Mouse (Mus musculus): ENCODE data around the gene Baz2a. TPM values are rescaled to one million over a fixed set of nuclear protein-coding genes. Genes with fewer than 3 reads are reported as not detected.
"Not testable (repeated sequence)": the region's sequence is repeated elsewhere in the genome, so short reads cannot be mapped to it uniquely, and the experiment has no call there.

Gene Baz2a
- polyA plus RNA-seq (2015; fragmentation: Nextera tagmentation; extraction: Ambion mirVana) = 5.8 and 6.7 TPM in 2 replicates

DNA sequence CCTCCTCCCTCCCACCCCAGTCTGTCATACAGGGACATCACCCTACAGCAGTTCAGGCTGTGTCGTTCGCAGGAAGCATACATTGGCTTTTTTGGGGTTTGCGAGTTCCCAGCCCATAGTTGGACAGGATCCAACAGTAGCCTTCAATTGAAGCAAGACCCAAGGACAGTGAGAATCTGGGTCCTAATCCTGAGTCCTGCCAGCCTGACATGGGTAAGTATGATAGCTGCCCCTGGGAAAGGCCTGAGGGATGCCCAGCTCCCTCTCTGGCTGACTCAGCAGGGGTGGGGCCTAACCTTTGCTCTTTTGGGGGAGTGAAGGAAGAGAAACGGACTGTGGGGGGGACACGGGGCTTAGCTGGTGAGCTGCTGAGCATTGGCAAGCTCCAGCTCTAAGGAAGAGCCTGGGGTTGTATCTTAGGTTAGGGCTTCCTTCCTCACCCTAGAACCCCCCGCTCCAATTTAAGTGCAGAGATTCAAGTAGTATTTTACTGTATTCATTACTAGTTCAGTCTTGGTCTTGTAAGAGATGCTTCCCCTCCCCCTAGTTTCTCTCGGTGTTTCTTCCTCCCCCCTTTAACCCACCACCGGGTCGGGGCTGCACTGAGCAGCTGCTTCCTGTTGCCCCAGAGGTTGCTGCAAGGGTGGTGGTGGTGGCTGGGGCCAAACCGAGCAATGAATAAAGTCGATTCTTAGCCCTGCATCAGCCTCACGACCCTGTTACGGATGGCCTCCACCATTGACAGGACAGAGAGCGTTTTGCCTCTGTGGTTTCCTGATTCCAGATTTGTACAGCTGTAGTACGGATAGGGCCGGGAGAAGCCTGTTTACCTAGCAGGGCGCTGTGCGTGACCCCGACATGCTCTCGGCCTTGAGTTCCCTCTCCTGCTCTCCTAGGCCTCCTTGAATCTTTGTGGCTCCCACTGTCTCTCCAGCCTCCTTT lies at the start of gene Baz2a:
Gene Baz2a (plus strand): TSS at position 14 of the 942 bp plus-strand sequence.
- peak; percentile 79 for DNase-seq
- Histone ChIP-seq H3K4me3 (replicated peaks) (peak within 1 kb of the TSS; percentile 96), H3K4me2 (peak within 1 kb of the TSS; percentile 95), H3K36me3 (peaks cover 40% of the 10 kb centered on the region), H3K4me1 (replicated peaks) (peaks cover 79% of the 10 kb centered on the region), H3K27me3 (no peaks in the 10 kb centered on the region), H3K9me3 (replicated peaks) (no peaks in the 10 kb centered on the region), H3K27ac (peak within 1 kb of the TSS; percentile 98), H3K9ac (peak within 1 kb of the TSS; percentile 97)
- WGBS (ENCODE audit: insufficient replicate concordance) = 1% methylated on average over 20 of the region's 20 CpGs
- ATAC-seq (ENCODE audit: low read depth) = peak; percentile 67

DNA sequence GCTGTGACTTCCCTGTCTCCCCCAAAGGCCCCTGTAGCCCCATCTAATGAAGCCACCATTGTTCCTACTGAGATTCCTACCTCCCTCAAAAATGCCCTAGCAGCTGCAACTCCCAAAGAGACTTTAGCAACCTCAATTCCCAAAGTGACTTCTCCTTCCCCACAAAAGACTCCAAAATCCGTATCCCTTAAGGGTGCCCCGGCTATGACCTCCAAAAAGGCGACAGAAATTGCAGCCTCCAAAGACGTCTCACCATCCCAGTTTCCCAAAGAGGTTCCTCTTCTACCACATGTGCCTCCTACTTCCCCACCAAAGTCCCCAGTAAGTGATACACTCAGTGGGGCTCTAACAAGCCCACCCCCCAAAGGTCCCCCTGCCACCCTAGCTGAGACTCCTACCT lies 49.7 kb upstream of the Baz2a start:
- ATAC-seq (ENCODE audit: low read depth) (no peak), DNase-seq (no peak)
- H3K27me3 ChIP-seq = no peaks in the 10 kb centered on the region
- peaks cover 84% of the 10 kb centered on the region for H3K4me1 ChIP-seq (replicated peaks)
- WGBS (ENCODE audit: insufficient replicate concordance) = 75% methylated on average over 4 of the region's 4 CpGs
- H3K4me3 ChIP-seq (replicated peaks) = no peak overlapping the region
- H3K4me2 ChIP-seq = no peak overlapping the region
- H3K9ac ChIP-seq = no peak overlapping the region
- H3K27ac ChIP-seq = no peak overlapping the region
- peaks cover 88% of the 10 kb centered on the region for H3K36me3 ChIP-seq
- H3K9me3 ChIP-seq (replicated peaks) = no peaks in the 10 kb centered on the region

DNA sequence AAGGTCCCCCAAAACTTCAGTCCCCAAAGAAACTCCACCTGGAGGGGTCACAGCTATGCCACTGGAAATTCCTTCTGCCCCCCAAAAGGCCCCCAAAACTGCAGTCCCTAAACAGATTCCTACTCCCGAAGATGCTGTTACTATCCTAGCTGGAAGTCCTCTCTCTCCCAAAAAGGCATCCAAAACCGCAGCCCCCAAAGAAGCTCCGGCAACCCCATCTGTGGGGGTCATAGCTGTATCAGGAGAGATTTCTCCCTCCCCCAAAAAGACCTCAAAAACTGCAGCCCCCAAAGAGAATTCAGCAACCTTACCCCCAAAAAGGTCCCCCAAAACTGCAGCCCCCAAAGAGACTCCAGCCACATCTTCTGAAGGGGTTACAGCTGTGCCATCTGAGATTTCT lies 48.9 kb upstream of the Baz2a start:
- Histone ChIP-seq H3K27ac (no peak overlapping the region), H3K9me3 (replicated peaks) (no peaks in the 10 kb centered on the region), H3K4me2 (no peak overlapping the region), H3K4me3 (replicated peaks) (no peak overlapping the region), H3K4me1 (replicated peaks) (peaks cover 77% of the 10 kb centered on the region), H3K36me3 (peaks cover 96% of the 10 kb centered on the region), H3K27me3 (no peaks in the 10 kb centered on the region), H3K9ac (peak overlapping the region; percentile 36)
- 74% methylated on average over 3 of the region's 3 CpGs for WGBS (ENCODE audit: insufficient replicate concordance)
- ATAC-seq (ENCODE audit: low read depth) (no peak), DNase-seq (no peak)

DNA sequence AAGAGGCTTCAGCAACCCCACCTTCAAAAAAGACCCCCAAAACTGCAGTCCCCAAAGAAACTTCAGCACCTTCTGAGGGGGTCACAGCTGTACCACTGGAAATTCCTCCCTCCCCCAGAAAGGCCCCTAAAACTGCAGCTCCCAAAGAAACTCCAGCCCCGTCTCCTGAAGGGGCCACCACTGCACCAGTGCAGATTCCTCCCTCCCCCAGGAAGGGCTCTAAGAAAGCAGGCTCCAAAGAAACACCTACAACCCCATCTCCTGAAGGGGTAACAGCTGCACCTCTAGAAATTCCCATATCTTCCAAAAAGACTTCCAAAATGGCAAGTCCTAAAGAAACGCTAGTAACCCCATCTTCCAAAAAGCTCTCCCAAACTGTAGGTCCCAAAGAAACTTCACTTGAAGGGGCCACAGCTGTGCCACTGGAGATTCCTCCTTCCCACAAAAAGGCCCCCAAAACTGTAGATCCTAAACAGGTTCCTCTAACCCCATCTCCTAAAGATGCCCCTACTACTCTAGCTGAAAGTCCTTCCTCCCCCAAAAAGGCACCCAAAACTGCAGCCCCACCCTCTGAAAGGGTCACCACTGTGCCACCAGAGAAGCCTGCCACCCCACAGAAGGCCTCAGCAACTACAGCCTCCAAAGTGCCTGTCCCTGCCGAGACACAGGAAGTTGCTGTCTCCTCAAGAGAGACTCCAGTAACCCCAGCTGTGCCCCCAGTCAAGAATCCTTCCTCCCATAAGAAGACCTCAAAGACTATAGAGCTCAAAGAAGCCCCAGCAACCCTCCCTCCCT lies 48.1 kb upstream of the Baz2a start:
- H3K4me3 ChIP-seq (replicated peaks) = no peak overlapping the region
- H3K9me3 ChIP-seq (replicated peaks) = no peaks in the 10 kb centered on the region
- peak overlapping the region; percentile 1; the same call in 1 of the 2 replicates for H3K27ac ChIP-seq
- H3K4me1 ChIP-seq (replicated peaks) = peaks cover 70% of the 10 kb centered on the region
- DNase-seq (no peak), ATAC-seq (ENCODE audit: low read depth) (no peak)
- H3K9ac ChIP-seq = no peak overlapping the region; the same call in 1 of the 2 replicates
- H3K4me2 ChIP-seq = no peak overlapping the region
- H3K36me3 ChIP-seq = peaks cover 100% of the 10 kb centered on the region
- 63% methylated on average over 3 of the region's 3 CpGs for WGBS (ENCODE audit: insufficient replicate concordance)
- H3K27me3 ChIP-seq = no peaks in the 10 kb centered on the region

DNA sequence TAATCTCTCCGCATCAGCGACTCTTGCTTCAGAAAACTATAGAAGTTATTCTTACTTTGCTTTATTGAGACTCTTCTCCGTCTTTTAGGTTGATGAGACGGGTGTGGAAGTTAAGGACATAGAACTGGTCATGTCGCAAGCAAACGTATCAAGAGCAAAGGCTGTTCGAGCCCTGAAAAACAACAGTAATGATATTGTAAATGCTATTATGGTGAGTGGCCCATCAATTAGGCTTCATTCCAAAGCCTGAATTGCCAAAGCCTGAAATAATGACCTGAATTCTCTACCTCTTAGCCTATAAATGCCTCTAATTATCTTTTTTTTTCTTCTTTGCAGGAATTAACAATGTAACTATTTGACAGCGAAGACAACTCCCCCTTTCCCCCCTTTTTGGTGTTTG lies 43.2 kb upstream of the Baz2a start:
- H3K4me2 ChIP-seq = no peak overlapping the region
- DNase-seq (no peak), ATAC-seq (ENCODE audit: low read depth) (no peak)
- H3K4me3 ChIP-seq (replicated peaks) = no peak overlapping the region
- H3K9me3 ChIP-seq (replicated peaks) = no peaks in the 10 kb centered on the region
- WGBS (ENCODE audit: insufficient replicate concordance) = 91% methylated on average over 8 of the region's 8 CpGs
- H3K27ac ChIP-seq = no peak overlapping the region
- H3K36me3 ChIP-seq = peaks cover 85% of the 10 kb centered on the region
- no peaks in the 10 kb centered on the region for H3K27me3 ChIP-seq
- peaks cover 22% of the 10 kb centered on the region for H3K4me1 ChIP-seq (replicated peaks)
- H3K9ac ChIP-seq = no peak overlapping the region

DNA sequence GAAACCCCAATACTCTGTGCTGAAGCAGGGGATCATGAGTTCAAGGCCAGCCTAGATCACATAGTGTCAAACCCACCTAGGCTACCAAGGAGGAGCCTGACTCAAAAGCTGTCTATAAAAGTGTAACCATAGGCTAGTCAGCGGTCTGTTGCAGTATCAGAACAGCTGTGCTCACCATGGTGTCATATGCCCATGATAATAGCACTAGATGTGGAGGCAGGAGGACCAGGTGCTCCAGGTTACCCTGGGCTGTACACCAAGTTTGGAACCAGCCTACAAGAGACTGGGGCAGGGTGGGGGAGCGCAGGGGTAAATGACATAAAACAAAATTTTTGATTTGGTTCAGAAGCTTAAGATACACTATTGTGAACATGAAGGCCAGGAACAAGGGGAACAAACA lies 41.6 kb upstream of the Baz2a start:
- no peaks in the 10 kb centered on the region for H3K27me3 ChIP-seq
- H3K4me2 ChIP-seq = no peak overlapping the region
- DNase-seq (no peak), ATAC-seq (ENCODE audit: low read depth) (peak; percentile 41)
- H3K9ac ChIP-seq = no peak overlapping the region
- peaks cover 7% of the 10 kb centered on the region for H3K4me1 ChIP-seq (replicated peaks)
- no peak overlapping the region for H3K27ac ChIP-seq
- no peak overlapping the region for H3K4me3 ChIP-seq (replicated peaks)
- 88% methylated on average over 2 of the region's 2 CpGs for WGBS (ENCODE audit: insufficient replicate concordance)
- H3K9me3 ChIP-seq (replicated peaks) = no peaks in the 10 kb centered on the region
- peaks cover 69% of the 10 kb centered on the region for H3K36me3 ChIP-seq

DNA sequence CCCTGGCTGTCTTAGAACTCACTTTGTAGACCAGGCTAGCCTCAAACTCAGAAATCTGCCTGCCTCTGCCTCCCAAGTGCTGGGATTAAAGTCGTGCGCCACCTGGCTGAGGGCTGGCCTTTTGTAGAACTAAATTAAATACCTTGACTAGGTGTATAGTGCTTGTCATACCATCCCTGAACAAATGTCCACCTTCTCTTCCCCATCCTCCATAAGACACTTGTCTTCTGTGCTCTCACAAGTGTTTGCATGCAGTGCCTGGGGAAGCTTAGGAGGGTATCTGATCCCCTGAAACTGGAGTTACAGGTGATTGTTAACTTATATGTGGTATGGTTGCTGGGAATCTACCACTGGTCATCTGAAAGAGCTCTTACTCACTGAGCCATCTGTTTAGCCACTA lies 41.0 kb upstream of the Baz2a start:
- Histone ChIP-seq H3K4me2 (no peak overlapping the region), H3K27me3 (no peaks in the 10 kb centered on the region), H3K36me3 (peaks cover 63% of the 10 kb centered on the region), H3K9ac (no peak overlapping the region), H3K27ac (no peak overlapping the region), H3K9me3 (replicated peaks) (no peaks in the 10 kb centered on the region), H3K4me3 (replicated peaks) (no peak overlapping the region), H3K4me1 (replicated peaks) (peaks cover 1% of the 10 kb centered on the region; the same call in 1 of the 2 replicates)
- DNase-seq (no peak), ATAC-seq (ENCODE audit: low read depth) (no peak)
- WGBS (ENCODE audit: insufficient replicate concordance) = 81% methylated on average over 2 of the region's 2 CpGs

DNA sequence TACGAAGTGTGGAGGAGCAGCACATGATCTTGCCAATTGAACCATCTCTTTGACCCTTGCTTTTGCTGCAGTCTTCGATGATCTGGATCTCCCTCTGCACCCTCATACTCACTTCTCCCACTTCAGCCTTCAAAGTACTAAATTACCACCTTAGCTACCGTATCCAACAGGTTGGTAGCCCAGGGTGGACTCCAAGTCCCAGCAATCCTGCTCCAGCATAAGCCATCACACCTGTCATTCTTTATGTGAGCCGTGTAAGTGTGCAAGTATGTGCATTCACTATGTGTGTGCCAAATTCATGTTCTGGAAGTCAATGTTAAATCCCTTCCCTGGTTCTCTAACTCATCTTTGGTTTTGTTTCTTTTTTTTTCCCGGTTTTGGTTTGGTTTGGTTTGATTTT lies 39.8 kb upstream of the Baz2a start:
- Histone ChIP-seq H3K9ac (no peak overlapping the region), H3K36me3 (peaks cover 50% of the 10 kb centered on the region), H3K9me3 (replicated peaks) (no peaks in the 10 kb centered on the region), H3K27ac (no peak overlapping the region), H3K27me3 (no peaks in the 10 kb centered on the region), H3K4me2 (no peak overlapping the region), H3K4me1 (replicated peaks) (no peaks in the 10 kb centered on the region), H3K4me3 (replicated peaks) (no peak overlapping the region)
- DNase-seq (no peak), ATAC-seq (ENCODE audit: low read depth) (no peak)
- 86% methylated on average over 5 of the region's 5 CpGs for WGBS (ENCODE audit: insufficient replicate concordance)

DNA sequence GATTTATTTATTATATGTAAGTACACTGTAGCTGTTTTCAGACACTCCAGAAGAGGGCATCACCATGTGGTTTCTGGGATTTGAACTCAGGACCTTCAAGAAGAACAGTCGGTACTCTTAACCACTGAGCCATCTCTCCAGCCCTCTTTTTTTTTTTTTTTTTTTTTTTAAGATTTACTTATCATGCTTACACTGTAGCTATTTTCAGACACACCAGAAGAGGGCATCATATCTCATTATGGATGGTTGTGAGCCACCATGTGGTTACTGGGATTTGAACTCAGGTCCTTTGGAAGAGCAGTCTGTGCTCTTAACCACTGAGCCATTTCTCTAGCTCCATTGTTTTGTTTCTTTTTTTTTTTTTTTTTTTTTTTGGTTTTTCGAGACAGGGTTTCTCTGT lies 39.2 kb upstream of the Baz2a start:
- H3K4me3 ChIP-seq (replicated peaks); H3K4me1 ChIP-seq (replicated peaks); H3K27me3 ChIP-seq; ATAC-seq (ENCODE audit: low read depth); H3K27ac ChIP-seq; H3K4me2 ChIP-seq; H3K9ac ChIP-seq; H3K9me3 ChIP-seq (replicated peaks); DNase-seq: not testable (repeated sequence)
- WGBS (ENCODE audit: insufficient replicate concordance) = 70% methylated on average over 1 of the region's 2 CpGs
- peaks cover 45% of the 10 kb centered on the region for H3K36me3 ChIP-seq

DNA sequence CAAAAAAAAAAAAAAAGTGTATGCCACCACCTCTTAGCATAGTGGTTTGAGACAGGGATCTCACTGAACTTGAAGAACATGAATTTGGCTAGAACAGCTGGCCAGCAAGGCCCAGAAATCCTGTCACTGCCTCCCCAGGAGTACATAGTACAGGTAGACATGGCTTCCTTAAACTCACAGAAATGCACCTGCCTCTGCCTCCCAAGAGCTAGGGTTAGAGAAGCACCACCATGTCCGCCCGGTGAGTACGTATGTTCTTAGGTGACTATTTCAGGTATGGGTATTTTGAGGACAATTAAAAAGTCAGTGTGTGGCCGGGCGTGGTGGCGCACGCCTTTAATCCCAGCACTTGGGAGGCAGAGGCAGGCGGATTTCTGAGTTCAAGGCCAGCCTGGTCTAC lies 38.4 kb upstream of the Baz2a start:
- no peaks in the 10 kb centered on the region for H3K27me3 ChIP-seq
- H3K4me3 ChIP-seq (replicated peaks) = no peak overlapping the region
- H3K4me1 ChIP-seq (replicated peaks) = peaks cover 5% of the 10 kb centered on the region
- no peak overlapping the region for H3K27ac ChIP-seq
- ATAC-seq (ENCODE audit: low read depth) (no peak), DNase-seq (no peak)
- H3K4me2 ChIP-seq = no peak overlapping the region
- WGBS (ENCODE audit: insufficient replicate concordance) = 87% methylated on average over 8 of the region's 8 CpGs
- H3K9me3 ChIP-seq (replicated peaks) = no peaks in the 10 kb centered on the region
- peaks cover 36% of the 10 kb centered on the region for H3K36me3 ChIP-seq
- H3K9ac ChIP-seq = no peak overlapping the region

DNA sequence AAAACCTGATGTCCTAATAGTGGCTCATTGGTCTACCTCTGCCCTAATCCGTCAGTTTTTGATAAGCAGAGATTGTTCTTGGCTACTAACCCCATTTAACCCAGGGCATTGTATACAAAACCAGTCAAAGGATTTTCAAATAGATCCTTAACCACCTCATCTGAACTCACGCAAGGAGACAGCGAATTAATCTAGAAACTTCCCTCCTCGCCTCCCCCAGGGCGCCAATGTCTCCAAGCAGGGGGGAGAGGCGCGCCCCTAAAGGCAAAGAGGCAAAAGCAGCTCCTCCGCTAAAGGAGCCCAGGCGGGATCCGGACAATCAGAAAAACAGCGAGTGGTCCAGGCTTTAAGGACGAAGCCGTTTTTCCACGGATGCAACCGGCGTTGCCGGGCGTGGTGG lies 33.2 kb upstream of the Baz2a start:
- WGBS (ENCODE audit: insufficient replicate concordance) = under 1% methylated on average over 18 of the region's 18 CpGs
- H3K4me3 ChIP-seq (replicated peaks) = peak overlapping the region; percentile 78
- no peaks in the 10 kb centered on the region for H3K36me3 ChIP-seq
- peak overlapping the region; percentile 96 for H3K4me2 ChIP-seq
- H3K9ac ChIP-seq = peak overlapping the region; percentile 91
- H3K4me1 ChIP-seq (replicated peaks) = peaks cover 40% of the 10 kb centered on the region
- DNase-seq = no peak
- H3K9me3 ChIP-seq (replicated peaks) = no peaks in the 10 kb centered on the region
- no peaks in the 10 kb centered on the region for H3K27me3 ChIP-seq
- no peak for ATAC-seq (ENCODE audit: low read depth)
- H3K27ac ChIP-seq = peak overlapping the region; percentile 97

Data from liver, embryonic 13.5 days (tissue).